In the genomic region with DNA sequence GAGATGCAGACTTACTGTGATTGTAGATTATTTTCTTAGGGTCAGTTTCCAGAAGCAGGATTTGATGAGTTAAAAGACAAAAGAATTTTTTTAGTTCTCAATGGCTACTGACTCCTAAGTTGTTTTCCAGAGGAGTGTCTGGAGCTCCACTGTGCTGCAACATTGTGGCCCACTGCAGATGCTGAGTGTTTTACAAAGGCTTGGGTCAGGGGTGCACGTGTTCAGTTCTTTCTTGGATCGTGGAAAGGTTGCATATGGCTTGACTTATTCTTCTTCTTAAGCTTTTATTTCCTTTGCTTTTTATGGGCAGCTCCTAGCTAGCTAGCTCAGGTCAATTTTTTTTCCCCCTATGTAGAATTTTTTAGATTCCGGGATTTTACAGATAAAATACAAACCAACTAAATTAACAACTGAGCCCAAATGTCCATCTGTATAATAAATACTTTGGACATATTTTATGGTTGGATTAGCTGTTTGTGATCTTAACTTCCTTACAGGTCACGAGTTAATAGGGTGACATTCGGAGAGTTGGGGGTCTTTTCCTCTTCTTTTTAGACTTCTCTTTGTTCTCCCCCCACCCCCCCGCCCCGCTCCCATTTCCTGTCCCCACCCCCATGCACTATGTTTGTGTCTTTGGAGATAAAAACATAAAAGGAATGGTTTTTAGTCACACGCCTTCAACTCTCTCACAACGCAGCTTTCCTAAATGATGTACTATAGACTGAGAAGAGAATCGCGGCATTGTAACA, we compare ENCODE assay signal across 9 mouse cellular contexts. TPM values are rescaled to one million over a fixed set of nuclear protein-coding genes. Genes with fewer than 3 reads are reported as not detected.
DNase-seq lines count a peak whose midpoint lies in the region; ATAC-seq and TF ChIP-seq lines count a peak whose summit lies in the region.
"Had no signal": no experiment of that assay in that cellular context is flagged by ENCODE, and none has a peak within 500 bp of the region (broad histone marks: within the 10 kb centered on the region; RNA-seq: fewer than 3 reads in every experiment).

No protein-coding gene starts in this region.

- H3K4me1 ChIP-seq in kidney, embryonic 14.5 days (ENCODE audit: control insufficient read depth, insufficient read depth, low read length) = peaks cover 57% of the 10 kb centered on the region
- H3K4me1 ChIP-seq in embryonic facial prominence, embryonic 10.5 days = peaks cover 77% of the 10 kb centered on the region
- peaks cover 36% of the 10 kb centered on the region for H3K4me1 ChIP-seq in embryonic facial prominence, embryonic 15.5 days
- H3K4me1 ChIP-seq in intestine, postnatal 0 days (replicated peaks; ENCODE audit: control insufficient read depth, insufficient read depth, low read length) = peaks cover 23% of the 10 kb centered on the region

- peak overlapping the region; percentile 21; the same call in 1 of the 2 replicates for H3K4me2 ChIP-seq in kidney, embryonic 14.5 days (replicated peaks; ENCODE audit: low read depth, low read length)
- H3K4me2 ChIP-seq in embryonic facial prominence, embryonic 15.5 days (replicated peaks) = peak overlapping the region; percentile 49
- 0 out of 2 replicates have a peak overlapping the region, but pooled peaks have one; percentile 51 for H3K4me2 ChIP-seq in intestine, postnatal 0 days (replicated peaks; ENCODE audit: low read depth)

- no peaks in the 10 kb centered on the region for H3K27me3 ChIP-seq in kidney, embryonic 14.5 days (ENCODE audit: control insufficient read depth, insufficient read depth, low read length)
- H3K27me3 ChIP-seq in embryonic facial prominence, embryonic 10.5 days (replicated peaks; ENCODE audit: low read depth, poor library complexity, severe bottlenecking) = no peaks in the 10 kb centered on the region
- H3K27me3 ChIP-seq in embryonic facial prominence, embryonic 15.5 days = no peaks in the 10 kb centered on the region
- H3K27me3 ChIP-seq in intestine, postnatal 0 days (replicated peaks; ENCODE audit: control insufficient read depth, insufficient read depth, low read length) = no peaks in the 10 kb centered on the region

- no peak for DNase-seq in kidney, adult 9 months
- DNase-seq in embryonic facial prominence, embryonic 10.5 days (ENCODE audit: low spot score) = no peak
- DNase-seq in left cerebral cortex, postnatal 4 days = no peak
- DNase-seq in adrenal gland, postnatal 36 days = no peak
- no peak for DNase-seq in layer of hippocampus, adult 9-10 months (ENCODE audit: low spot score)
- DNase-seq: liver, embryonic 13.5 days had no signal

- no peak overlapping the region for H3K9ac ChIP-seq in kidney, embryonic 14.5 days (ENCODE audit: low read depth, low read length)
- H3K9ac ChIP-seq in embryonic facial prominence, embryonic 15.5 days = no peak overlapping the region
- no peak overlapping the region for H3K9ac ChIP-seq in intestine, postnatal 0 days (ENCODE audit: low read depth, low read length)
- H3K9ac ChIP-seq: liver, embryonic 13.5 days had no signal

- H3K9me3 ChIP-seq in kidney, embryonic 14.5 days (ENCODE audit: control insufficient read depth, low read length) = no peaks in the 10 kb centered on the region
- no peaks in the 10 kb centered on the region for H3K9me3 ChIP-seq in embryonic facial prominence, embryonic 10.5 days
- no peaks in the 10 kb centered on the region for H3K9me3 ChIP-seq in embryonic facial prominence, embryonic 15.5 days (replicated peaks)
- no peaks in the 10 kb centered on the region for H3K9me3 ChIP-seq in intestine, postnatal 0 days (ENCODE audit: control insufficient read depth)
- H3K9me3 ChIP-seq: liver, embryonic 13.5 days had no signal

- peak overlapping the region; percentile 63; the same call in 1 of the 2 replicates for H3K27ac ChIP-seq in kidney, embryonic 14.5 days (ENCODE audit: low read depth, low read length)
- H3K27ac ChIP-seq in embryonic facial prominence, embryonic 10.5 days (replicated peaks) = peak overlapping the region; percentile 48
- H3K27ac ChIP-seq in embryonic facial prominence, embryonic 15.5 days (replicated peaks) = peak overlapping the region; percentile 72; the same call in 1 of the 2 replicates
- no peak overlapping the region for H3K27ac ChIP-seq in intestine, postnatal 0 days (ENCODE audit: low read depth, low read length)
- H3K27ac ChIP-seq: liver, embryonic 13.5 days had no signal

- WGBS in kidney, embryonic 14.5 days = 16% methylated on average over 11 of the region's 11 CpGs
- WGBS in embryonic facial prominence, embryonic 10.5 days = 16% methylated on average over 11 of the region's 11 CpGs
- 27% methylated on average over 11 of the region's 11 CpGs for WGBS in embryonic facial prominence, embryonic 15.5 days
- 26% methylated on average over 11 of the region's 11 CpGs for WGBS in intestine, postnatal 0 days

- intact Hi-C loops in left cerebral cortex, postnatal 4 days (cut with DNase I) = loop anchor here (10.0 kb wide), 1 partner anchor 975 kb away; no protein-coding TSS in a partner anchor

- H3K36me3 ChIP-seq in kidney, embryonic 14.5 days (ENCODE audit: control insufficient read depth, insufficient read depth, low read length) = no peaks in the 10 kb centered on the region
- no peaks in the 10 kb centered on the region for H3K36me3 ChIP-seq in embryonic facial prominence, embryonic 10.5 days (replicated peaks)
- H3K36me3 ChIP-seq in embryonic facial prominence, embryonic 15.5 days = no peaks in the 10 kb centered on the region
- H3K36me3 ChIP-seq in intestine, postnatal 0 days (ENCODE audit: control insufficient read depth, insufficient read depth) = no peaks in the 10 kb centered on the region
- H3K36me3 ChIP-seq: liver, embryonic 13.5 days had no signal

- TF ChIP-seq CTCF in intestine, postnatal 0 days (IDR thresholded peaks at IDR 0.05; ENCODE audit: low read depth) = no peak

- peak; percentile 61; the same call in 1 of the 2 replicates for ATAC-seq in kidney, embryonic 14.5 days (ENCODE audit: low FRiP score, low TSS enrichment)
- no peak for ATAC-seq in embryonic facial prominence, embryonic 15.5 days (ENCODE audit: insufficient number of reproducible peaks, low FRiP score, low TSS enrichment, low read depth)
- no peak for ATAC-seq in intestine, postnatal 0 days

- no peak overlapping the region for H3K4me3 ChIP-seq in kidney, embryonic 14.5 days (ENCODE audit: low read length)
- H3K4me3 ChIP-seq in embryonic facial prominence, embryonic 10.5 days = 0 out of 2 replicates have a peak overlapping the region, but pooled peaks have one; percentile 44
- H3K4me3 ChIP-seq in embryonic facial prominence, embryonic 15.5 days (replicated peaks) = no peak overlapping the region
- H3K4me3 ChIP-seq in intestine, postnatal 0 days (ENCODE audit: low read depth, low read length) = no peak overlapping the region
- H3K4me3 ChIP-seq: liver, embryonic 13.5 days had no signal

RNA-seq across cellular contexts. Expression of a gene that starts 40.5 kb away (rescaled TPM):
- polyA plus RNA-seq in kidney, embryonic 14.5 days (2014; fragmentation: Nextera tagmentation; extraction: Ambion mirVana) = 30.1 and 36.8 TPM in 2 replicates
- 20.2 and 23.5 TPM in 2 replicates for polyA plus RNA-seq in embryonic facial prominence, embryonic 10.5 days (2016; fragmentation: Nextera tagmentation; extraction: Ambion mirVana)
- 28.8 and 32.6 TPM in 2 replicates for polyA plus RNA-seq in embryonic facial prominence, embryonic 15.5 days (2015; fragmentation: Nextera tagmentation; extraction: Ambion mirVana)
- 7.4 and 10.8 TPM in 2 replicates for polyA plus RNA-seq in intestine, postnatal 0 days (2015; fragmentation: Nextera tagmentation; extraction: Ambion mirVana)
- 10 to 100 TPM; 19.8 to 23.1 TPM for total RNA-seq in left cerebral cortex, postnatal 4 days (2021)
- total RNA-seq in adrenal gland, postnatal 36 days (2021) = 100 to 1,000 TPM in 1 of 2 experiments, 10 to 100 TPM in 1; 78.8 to 119 TPM
